Mouse (Mus musculus) heart, embryonic 13.5 days (tissue): ENCODE measurements around the gene St7. TPM values are rescaled to one million over a fixed set of nuclear protein-coding genes. Genes with fewer than 3 reads are reported as not detected.

ENCODE experiments used
- ATAC-seq: fragments of 200-750 bp; cut with Nextera tagmentation; 2 replicates; pipeline ENCODE4 v1.8.0; 2017; ENCODE audit warnings: moderate TSS enrichment; ENCODE audit not compliant: insufficient number of reproducible peaks, low FRiP score, low TSS enrichment; ENCODE audit errors: extremely low read depth
- H3K27ac ChIP-seq: fragments of 300-500 bp; sonication (generic); replicated peaks from 2 replicates; pipeline ENCODE4 v1.5.1; 2015; ENCODE audit warnings: moderate library complexity, mild to moderate bottlenecking, inconsistent platforms
- H3K27me3 ChIP-seq: fragments of 300-500 bp; sonication (generic); replicated peaks from 2 replicates; pipeline ENCODE4 v1.6.1; 2015; ENCODE audit warnings: mild to moderate bottlenecking, inconsistent platforms
- H3K36me3 ChIP-seq: fragments of 300-500 bp; sonication (generic); 2 replicates; pipeline ENCODE4 v1.6.1; 2015; ENCODE audit warnings: mild to moderate bottlenecking, inconsistent platforms
- H3K4me1 ChIP-seq: fragments of 300-500 bp; sonication (generic); 2 replicates; pipeline ENCODE4 v1.6.1; 2015; ENCODE audit warnings: inconsistent platforms
- H3K4me2 ChIP-seq: fragments of 300-500 bp; sonication (generic); 2 replicates; pipeline ENCODE4 v1.6.1; 2015; ENCODE audit warnings: inconsistent platforms, mild to moderate bottlenecking, moderate library complexity
- H3K4me3 ChIP-seq: fragments of 300-500 bp; sonication (generic); 2 replicates; pipeline ENCODE4 v1.5.1; 2015; ENCODE audit warnings: moderate library complexity, mild to moderate bottlenecking, inconsistent platforms
- H3K9ac ChIP-seq: fragments of 300-500 bp; sonication (generic); 2 replicates; pipeline ENCODE4 v1.6.1; 2015; ENCODE audit warnings: inconsistent platforms, mild to moderate bottlenecking, moderate library complexity
- H3K9me3 ChIP-seq: fragments of 300-500 bp; sonication (generic); 2 replicates; pipeline ENCODE4 v1.6.1; 2016; ENCODE audit warnings: inconsistent platforms
- WGBS: fragments of 180-500 bp; shearing (Covaris S2); methylation state at CpG from one replicate; pipeline ENCODE4 v1.1.7; 2015; ENCODE audit warnings: mixed read lengths; 5-methylcytosine and 5-hydroxymethylcytosine counted together
- polyA plus RNA-seq: library from polyadenylated mRNA; unstranded; fragments of >200 nt; fragmentation: Nextera tagmentation; extraction: Ambion mirVana; gene quantifications from 2 replicates; pipeline ENCODE4 v1.2.1, GENCODE M21; 2015

Gene St7
- polyA plus RNA-seq, 1 experiment from 2014 or later: 25.9 TPM

GRCm38 (mm10) chr6:17720022-17720421 is 27.3 kb downstream of the St7 start:
- Histone ChIP-seq H3K27ac (no peak overlapping the region), H3K36me3 (no peaks in the 10 kb centered on the region), H3K27me3 (no peaks in the 10 kb centered on the region), H3K4me3 (no peak overlapping the region), H3K9ac (no peak overlapping the region), H3K4me2 (no peak overlapping the region), H3K4me1 (peaks cover 41% of the 10 kb centered on the region), H3K9me3 (no peaks in the 10 kb centered on the region)
- ATAC-seq: no peak
- 50% methylated on average over 6 of the region's 6 CpGs for WGBS

DNA sequence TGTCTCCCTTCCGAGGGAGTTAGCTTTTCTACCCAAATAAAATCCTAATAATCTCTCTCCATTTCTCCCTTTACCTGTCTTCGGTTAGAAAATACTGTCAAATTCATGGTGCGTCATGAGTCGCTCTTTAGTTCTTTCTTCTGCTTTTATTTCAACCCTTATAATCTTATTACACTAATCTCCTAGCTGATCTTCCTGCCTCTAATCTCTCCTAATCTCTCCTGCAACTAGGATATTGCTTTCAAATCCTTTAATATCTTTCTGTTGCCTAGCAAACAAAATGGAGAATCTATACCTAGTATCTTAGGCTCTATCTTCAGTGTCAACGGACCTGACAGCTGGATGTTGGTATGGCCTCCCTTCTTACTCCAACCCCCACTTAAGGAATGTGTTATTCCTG is 29.0 kb downstream of the St7 start:
- H3K27me3 ChIP-seq: no peaks in the 10 kb centered on the region
- no peaks in the 10 kb centered on the region for H3K36me3 ChIP-seq
- H3K27ac ChIP-seq: no peak overlapping the region
- H3K4me1 ChIP-seq: peaks cover 47% of the 10 kb centered on the region
- ATAC-seq: no peak
- H3K9ac ChIP-seq: no peak overlapping the region
- no peak overlapping the region for H3K4me3 ChIP-seq
- no peak overlapping the region for H3K4me2 ChIP-seq
- 70% methylated on average over 5 of the region's 5 CpGs for WGBS
- H3K9me3 ChIP-seq: no peaks in the 10 kb centered on the region

GRCm38 (mm10) chr6:17725841-17726460 is 33.2 kb downstream of the St7 start:
- no peaks in the 10 kb centered on the region for H3K36me3 ChIP-seq
- no peaks in the 10 kb centered on the region for H3K9me3 ChIP-seq
- ATAC-seq: no peak
- no peak overlapping the region for H3K27ac ChIP-seq
- peaks cover 37% of the 10 kb centered on the region for H3K4me1 ChIP-seq
- no peak overlapping the region for H3K4me3 ChIP-seq
- no peaks in the 10 kb centered on the region for H3K27me3 ChIP-seq
- WGBS: 45% methylated on average over 7 of the region's 7 CpGs
- no peak overlapping the region for H3K9ac ChIP-seq
- peak overlapping the region; percentile 8; the same call in 1 of the 2 replicates for H3K4me2 ChIP-seq

GRCm38 (mm10) chr6:17727241-17727640 is 34.5 kb downstream of the St7 start:
- H3K9me3 ChIP-seq: no peaks in the 10 kb centered on the region
- no peaks in the 10 kb centered on the region for H3K36me3 ChIP-seq
- H3K4me2 ChIP-seq: no peak overlapping the region
- no peak overlapping the region for H3K4me3 ChIP-seq
- ATAC-seq: no peak
- H3K27me3 ChIP-seq: no peaks in the 10 kb centered on the region
- H3K9ac ChIP-seq: no peak overlapping the region
- peaks cover 26% of the 10 kb centered on the region for H3K4me1 ChIP-seq
- 73% methylated on average over 3 of the region's 3 CpGs for WGBS
- no peak overlapping the region for H3K27ac ChIP-seq

DNA sequence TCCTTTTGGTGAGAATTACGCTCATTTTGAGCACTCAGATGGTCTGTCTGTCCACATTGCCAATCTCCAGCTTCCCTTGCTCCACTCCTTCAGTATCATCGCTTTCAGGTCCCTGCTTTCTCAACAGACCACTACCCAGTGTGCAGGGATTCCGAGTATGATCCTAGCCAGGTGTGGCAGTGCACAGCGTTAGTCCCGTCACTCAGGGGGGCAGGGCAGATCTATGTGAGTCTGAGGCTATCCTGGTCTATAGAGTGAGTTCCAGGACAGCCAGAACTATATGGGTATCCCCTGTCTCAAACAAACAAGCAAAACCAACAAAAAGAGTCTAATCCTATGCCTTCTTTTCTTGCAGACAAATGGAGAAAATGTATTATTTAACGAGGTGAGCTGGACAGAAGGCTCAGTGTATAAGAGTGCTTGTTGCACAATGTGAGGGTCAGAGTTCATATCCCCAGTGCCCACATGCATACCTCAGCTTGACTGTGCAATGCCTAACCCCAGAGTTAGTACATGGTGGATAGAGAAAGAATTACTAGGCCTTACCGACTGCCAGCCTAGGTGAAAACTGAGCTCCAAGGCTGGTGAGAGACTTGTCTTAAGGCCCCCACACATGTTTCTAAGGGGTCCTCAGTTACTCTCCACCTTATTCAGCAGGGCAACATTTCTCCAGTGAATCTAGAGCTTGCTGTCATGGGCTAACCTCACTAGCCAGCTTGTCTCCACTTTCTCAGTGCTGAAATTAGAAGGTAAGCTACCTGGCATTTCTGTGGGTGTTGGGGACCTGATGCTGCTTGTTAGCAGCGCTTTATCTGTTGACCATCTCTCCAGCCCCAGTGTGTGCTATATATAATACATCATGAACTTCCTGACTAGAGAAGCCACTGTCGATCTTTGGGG is 35.4 kb downstream of the St7 start:
- Histone ChIP-seq H3K4me3 (no peak overlapping the region), H3K9ac (no peak overlapping the region), H3K9me3 (no peaks in the 10 kb centered on the region), H3K4me2 (no peak overlapping the region), H3K27me3 (no peaks in the 10 kb centered on the region), H3K36me3 (no peaks in the 10 kb centered on the region), H3K27ac (no peak overlapping the region), H3K4me1 (peaks cover 26% of the 10 kb centered on the region)
- ATAC-seq: no peak
- WGBS: 69% methylated on average over 9 of the region's 9 CpGs

- no peak overlapping the region for H3K9ac ChIP-seq
- H3K4me3 ChIP-seq: no peak overlapping the region
- H3K36me3 ChIP-seq: no peaks in the 10 kb centered on the region
- no peaks in the 10 kb centered on the region for H3K27me3 ChIP-seq
- no peak for ATAC-seq
- H3K4me2 ChIP-seq: no peak overlapping the region
- WGBS: 77% methylated on average over 6 of the region's 6 CpGs
- no peaks in the 10 kb centered on the region for H3K9me3 ChIP-seq
- no peak overlapping the region for H3K27ac ChIP-seq
- H3K4me1 ChIP-seq: peaks cover 17% of the 10 kb centered on the region
Measured at GRCm38 (mm10) chr6:17730122-17730521, 37.4 kb downstream of the St7 start.

DNA sequence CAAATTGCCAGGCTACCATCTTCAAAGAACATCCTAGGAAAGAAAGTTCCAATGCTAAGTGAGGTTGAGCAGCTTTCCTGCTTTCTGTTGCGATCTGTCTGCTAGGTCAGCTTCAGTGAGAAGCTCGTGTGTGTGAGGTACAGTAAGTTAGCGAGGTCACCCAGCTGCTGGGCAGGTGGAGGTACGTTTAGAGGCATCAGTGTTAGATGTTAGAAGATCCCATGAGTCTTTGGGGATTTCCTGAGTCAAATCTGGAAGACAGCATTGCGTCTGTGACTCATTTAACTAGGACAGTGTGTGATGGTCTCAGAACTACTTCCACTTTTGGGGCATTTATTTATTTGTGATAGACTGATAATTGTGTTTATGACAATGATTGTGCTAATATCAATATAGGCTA is 39.0 kb downstream of the St7 start:
- no peak overlapping the region for H3K4me3 ChIP-seq
- no peaks in the 10 kb centered on the region for H3K9me3 ChIP-seq
- no peak overlapping the region for H3K4me2 ChIP-seq
- H3K36me3 ChIP-seq: no peaks in the 10 kb centered on the region
- no peak overlapping the region for H3K9ac ChIP-seq
- H3K27me3 ChIP-seq: no peaks in the 10 kb centered on the region
- no peak for ATAC-seq
- H3K27ac ChIP-seq: no peak overlapping the region
- H3K4me1 ChIP-seq: peaks cover 14% of the 10 kb centered on the region
- 66% methylated on average over 5 of the region's 5 CpGs for WGBS

- Histone ChIP-seq H3K4me2 (no peak overlapping the region), H3K4me1 (peaks cover 21% of the 10 kb centered on the region), H3K9me3 (no peaks in the 10 kb centered on the region), H3K36me3 (no peaks in the 10 kb centered on the region), H3K4me3 (no peak overlapping the region), H3K9ac (no peak overlapping the region), H3K27ac (no peak overlapping the region), H3K27me3 (no peaks in the 10 kb centered on the region)
- 67% methylated on average over 8 of the region's 8 CpGs for WGBS
- ATAC-seq: no peak
Measured at GRCm38 (mm10) chr6:17733951-17734411, 41.2 kb downstream of the St7 start.

DNA sequence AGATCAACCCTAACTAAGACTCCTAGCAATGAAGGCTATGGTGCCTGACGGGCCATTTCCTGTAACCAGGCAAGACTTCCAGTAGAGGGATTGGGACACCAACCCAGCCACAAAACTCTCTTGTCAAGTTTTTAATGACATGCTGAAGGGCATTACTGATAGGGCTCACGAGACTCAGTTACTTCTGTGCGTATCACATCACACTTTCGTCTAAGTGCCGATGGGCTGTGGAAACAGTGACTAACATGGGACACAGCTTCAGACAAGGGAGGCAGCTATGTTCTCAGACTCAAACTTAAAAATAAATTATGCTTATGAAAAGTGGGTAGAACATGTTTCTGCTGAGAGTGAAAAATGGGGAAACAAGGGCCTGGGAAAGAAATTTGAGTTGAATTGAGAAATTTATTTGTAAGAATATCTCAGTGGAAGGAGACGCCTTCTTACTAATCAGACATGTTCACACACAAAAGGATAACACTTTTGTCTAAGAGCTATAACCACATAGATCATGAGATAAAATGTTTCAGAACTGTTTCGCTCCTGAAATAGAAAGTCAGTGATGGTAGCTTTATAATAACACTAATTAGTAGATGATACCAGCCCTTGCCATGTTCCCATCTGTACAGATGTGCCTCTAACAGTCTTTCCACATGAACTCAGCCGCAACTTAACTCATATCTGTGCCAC is 44.7 kb downstream of the St7 start:
- Histone ChIP-seq H3K9ac (no peak overlapping the region), H3K36me3 (no peaks in the 10 kb centered on the region), H3K27me3 (no peaks in the 10 kb centered on the region), H3K27ac (peak overlapping the region; percentile 65), H3K4me2 (peak overlapping the region; percentile 39), H3K4me1 (peaks cover 37% of the 10 kb centered on the region), H3K9me3 (no peaks in the 10 kb centered on the region), H3K4me3 (no peak overlapping the region)
- no peak for ATAC-seq
- WGBS: 42% methylated on average over 8 of the region's 8 CpGs

GRCm38 (mm10) chr6:17740128-17740527 is 47.4 kb downstream of the St7 start:
- Histone ChIP-seq H3K4me2 (no peak overlapping the region), H3K36me3 (no peaks in the 10 kb centered on the region), H3K9ac (no peak overlapping the region), H3K27ac (no peak overlapping the region), H3K4me3 (no peak overlapping the region), H3K27me3 (no peaks in the 10 kb centered on the region), H3K9me3 (no peaks in the 10 kb centered on the region), H3K4me1 (peaks cover 48% of the 10 kb centered on the region)
- 85% methylated on average over 1 of the region's 1 CpGs for WGBS
- ATAC-seq: no peak

GRCm38 (mm10) chr6:17741639-17742038 is 48.9 kb downstream of the St7 start:
- 22% methylated on average over 6 of the region's 6 CpGs for WGBS
- H3K4me1 ChIP-seq: peaks cover 45% of the 10 kb centered on the region
- H3K9me3 ChIP-seq: no peaks in the 10 kb centered on the region
- peak overlapping the region; percentile 30; the same call in 1 of the 2 replicates for H3K9ac ChIP-seq
- ATAC-seq: no peak
- no peaks in the 10 kb centered on the region for H3K36me3 ChIP-seq
- H3K4me2 ChIP-seq: peak overlapping the region; percentile 46
- H3K27me3 ChIP-seq: no peaks in the 10 kb centered on the region
- H3K27ac ChIP-seq: peak overlapping the region; percentile 76
- H3K4me3 ChIP-seq: 0 out of 2 replicates have a peak overlapping the region, but pooled peaks have one; percentile 6
